Mouse (Mus musculus) NIH3T3 (cell line): ENCODE measurements around the gene Cyp46a1.

Source experiments
- DNase-seq: peaks from one replicate; pipeline ENCODE4 v3.0.0-alpha.2; 2012; ENCODE audit warnings: low read depth

The Cyp46a1 gene

GRCm38 (mm10) chr12:108363796-108364195 lies 29.6 kb downstream of the Cyp46a1 start:
- DNase-seq: peak; percentile 95

GRCm38 (mm10) chr12:108365340-108365739 lies 31.2 kb downstream of the Cyp46a1 start:
- DNase-seq: peak; percentile 88

GRCm38 (mm10) chr12:108365868-108366267 lies 31.7 kb downstream of the Cyp46a1 start:
- no peak for DNase-seq

GRCm38 (mm10) chr12:108367909-108368308 lies 33.7 kb downstream of the Cyp46a1 start:
- DNase-seq: no peak

- DNase-seq: no peak
Measured at GRCm38 (mm10) chr12:108368921-108369320, 34.7 kb downstream of the Cyp46a1 start.

GRCm38 (mm10) chr12:108370596-108371428 lies 36.6 kb downstream of the Cyp46a1 start, which contains the start of gene Eml1:
Gene Eml1 (plus strand): TSS chr12:108370957.
- peak; percentile 49 for DNase-seq

- no peak for DNase-seq
Measured at GRCm38 (mm10) chr12:108371429-108371765, 37.2 kb downstream of the Cyp46a1 start.

- DNase-seq: no peak
Measured at GRCm38 (mm10) chr12:108372241-108372640, 38.1 kb downstream of the Cyp46a1 start.

- no peak for DNase-seq
Measured at GRCm38 (mm10) chr12:108373611-108374010, 39.4 kb downstream of the Cyp46a1 start.

GRCm38 (mm10) chr12:108374689-108375088 lies 40.5 kb downstream of the Cyp46a1 start:
- DNase-seq: no peak

GRCm38 (mm10) chr12:108378379-108379133 lies 44.4 kb downstream of the Cyp46a1 start:
- no peak for DNase-seq

- DNase-seq: no peak
Measured at GRCm38 (mm10) chr12:108386476-108387232, 52.5 kb downstream of the Cyp46a1 start.

GRCm38 (mm10) chr12:108389718-108390117 lies 55.5 kb downstream of the Cyp46a1 start:
- DNase-seq: no peak

GRCm38 (mm10) chr12:108392254-108393044 lies 58.3 kb downstream of the Cyp46a1 start:
- peak; percentile 82 for DNase-seq

GRCm38 (mm10) chr12:108393082-108393481 lies 58.9 kb downstream of the Cyp46a1 start:
- DNase-seq: no peak

- DNase-seq: peak; percentile 98
Measured at GRCm38 (mm10) chr12:108393637-108394036, 59.5 kb downstream of the Cyp46a1 start.

- DNase-seq: no peak
Measured at GRCm38 (mm10) chr12:108394534-108395284, 60.5 kb downstream of the Cyp46a1 start.

GRCm38 (mm10) chr12:108395285-108395660 lies 61.1 kb downstream of the Cyp46a1 start:
- DNase-seq: no peak

GRCm38 (mm10) chr12:108396081-108396947 lies 62.1 kb downstream of the Cyp46a1 start:
- DNase-seq: peak; percentile 95

GRCm38 (mm10) chr12:108398681-108399080 lies 64.5 kb downstream of the Cyp46a1 start:
- no peak for DNase-seq
